Mouse (Mus musculus) layer of hippocampus, postnatal 10 days (tissue): Measurements from ENCODE around the gene Timm8b. TPM values are rescaled to one million over a fixed set of nuclear protein-coding genes. Genes with fewer than 3 reads are reported as not detected.
A peak's percentile ranks its signal among the peaks of the same experiment; 100 is the strongest.
"Not testable (repeated sequence)": the region's sequence is repeated elsewhere in the genome, so short reads cannot be mapped to it uniquely, and the experiment has no call there.

Source experiments
- DNase-seq, 2 experiments: peaks; one replicate each; pipeline ENCODE4 v3.0.0; 2021; ENCODE audit warnings: low spot score in 2 of 2
- total RNA-seq, 2 experiments: library from RNA; stranded (reverse); gene quantifications; 2 replicates each; pipeline ENCODE4 v1.2.3; 2021

Gene Timm8b
- total RNA-seq, 2 experiments from 2014 or later: 217 to 234 TPM

GRCm38 (mm10) chr9:50601536-50601935 lies 2.2 kb upstream of the Timm8b start:
- DNase-seq: no peak

GRCm38 (mm10) chr9:50602055-50602845 lies 1.5 kb upstream of the Timm8b start:
- DNase-seq: no peak

GRCm38 (mm10) chr9:50603998-50604324 lies 251 bp downstream of the Timm8b start:
- no peak for DNase-seq

GRCm38 (mm10) chr9:50604338-50604737 lies 628 bp downstream of the Timm8b start:
- no peak for DNase-seq

GRCm38 (mm10) chr9:50612115-50612514 lies 8.4 kb downstream of the Timm8b start:
- DNase-seq: no peak

- DNase-seq: no peak
These were observed 12.5 kb downstream of the Timm8b start for GRCm38 (mm10) chr9:50616161-50616560.

GRCm38 (mm10) chr9:50616766-50617603 lies 13.3 kb downstream of the Timm8b start, which contains the start of the genes Pih1d2 and Nkapd1:
TSS of gene Pih1d2 (plus strand) at chr9:50617321.
TSS of gene Nkapd1 (minus strand) at chr9:50617464.
- peak; percentile 94 to 95 for DNase-seq

- no peak for DNase-seq
These were observed 14.2 kb downstream of the Timm8b start for GRCm38 (mm10) chr9:50617794-50618330.

GRCm38 (mm10) chr9:50630903-50631302 lies 27.2 kb downstream of the Timm8b start:
- not testable (repeated sequence) for DNase-seq

- DNase-seq: no peak
These were observed 28.4 kb downstream of the Timm8b start for GRCm38 (mm10) chr9:50632016-50632688.

- DNase-seq: no peak
These were observed 29.3 kb downstream of the Timm8b start for GRCm38 (mm10) chr9:50633059-50633458.

GRCm38 (mm10) chr9:50634270-50634669 lies 30.6 kb downstream of the Timm8b start:
- no peak for DNase-seq

GRCm38 (mm10) chr9:50646826-50647370 lies 43.2 kb downstream of the Timm8b start:
- DNase-seq: no peak

GRCm38 (mm10) chr9:50650503-50650902 lies 46.8 kb downstream of the Timm8b start:
- no peak for DNase-seq

Other genes starting within 250 kb of the Timm8b start
- gene Plet1, start 109.4 kb upstream of the Timm8b start, total RNA-seq: under 1 TPM in 1 of 2 experiments, not detected in 1; 0.27 TPM
- 10 to 100 TPM; 38.2 to 42.9 TPM for gene Pts, start 75.2 kb upstream of the Timm8b start, total RNA-seq
- 10 to 100 TPM; 23.8 to 27.2 TPM for gene Il18, start 49.1 kb upstream of the Timm8b start, total RNA-seq
- gene Bco2, start 48.7 kb upstream of the Timm8b start, total RNA-seq: 1 to 10 TPM; 1.9 to 2.0 TPM
- gene Tex12, start 42.6 kb upstream of the Timm8b start, total RNA-seq: not detected
- 100 to 1,000 TPM; 140 to 155 TPM for gene Sdhd, start 98 bp upstream of the Timm8b start, total RNA-seq
- gene Pih1d2, start 13.4 kb downstream of the Timm8b start, total RNA-seq: 1 to 10 TPM; 1.9 to 3.1 TPM
- gene Nkapd1, start 13.6 kb downstream of the Timm8b start, total RNA-seq: 10 to 100 TPM; 24.4 to 26.4 TPM
- 100 to 1,000 TPM; 128 to 140 TPM for gene Dlat, start 55.9 kb downstream of the Timm8b start, total RNA-seq
- 10 to 100 TPM; 65.0 to 66.6 TPM for gene Dixdc1, start 135.6 kb downstream of the Timm8b start, total RNA-seq
- gene 2310030G06Rik, start 142.6 kb downstream of the Timm8b start, total RNA-seq: 1 to 10 TPM; 1.3 to 1.8 TPM
- 10 to 100 TPM; 43.1 to 44.7 TPM for gene Cryab, start 147.4 kb downstream of the Timm8b start, total RNA-seq
- 1 to 10 TPM in 1 of 2 experiments, under 1 TPM in 1; 0.85 to 1.1 TPM for gene Hspb2, start 148.4 kb downstream of the Timm8b start, total RNA-seq
- 1 to 10 TPM; 5.5 to 6.2 TPM for gene Fdxacb1, start 164.3 kb downstream of the Timm8b start, total RNA-seq
- gene Alg9, start 171.1 kb downstream of the Timm8b start, total RNA-seq: 10 to 100 TPM; 35.3 to 35.6 TPM
- gene 1110032A03Rik, start 171.6 kb downstream of the Timm8b start, total RNA-seq: 10 to 100 TPM; 25.8 to 29.4 TPM
- gene Ppp2r1b, start 241.4 kb downstream of the Timm8b start, total RNA-seq: 10 to 100 TPM; 18.8 to 19.9 TPM